Comparison of ENCODE assay signal across 16 mouse cellular contexts in genomic region chr9:103383576-103383975, GRCm38 (mm10).
"Had no signal": no experiment of that assay in that cellular context is flagged by ENCODE, and none has a peak within 500 bp of the region (broad histone marks: within the 10 kb centered on the region; RNA-seq: fewer than 3 reads in every experiment).

No protein-coding gene starts in this region.

- H3K9me3 ChIP-seq: liver, embryonic 15.5 days; midbrain, embryonic 10.5 days; neural tube, embryonic 13.5 days; neural tube, embryonic 15.5 days had no signal

- H3K4me3 ChIP-seq: liver, embryonic 15.5 days; midbrain, embryonic 10.5 days; myocyte; neural tube, embryonic 13.5 days; neural tube, embryonic 15.5 days had no signal

- ATAC-seq: liver, postnatal 0 days; midbrain, embryonic 16.5 days had no signal

- H3K36me3 ChIP-seq: liver, embryonic 15.5 days; midbrain, embryonic 10.5 days; neural tube, embryonic 13.5 days; neural tube, embryonic 15.5 days had no signal

- H3K4me2 ChIP-seq: liver, embryonic 15.5 days; lung, embryonic 14.5 days; neural tube, embryonic 13.5 days; neural tube, embryonic 15.5 days had no signal

- H3K27ac ChIP-seq: liver, embryonic 15.5 days; midbrain, embryonic 10.5 days; neural tube, embryonic 13.5 days; neural tube, embryonic 15.5 days had no signal

- H3K4me1 ChIP-seq: liver, embryonic 15.5 days had no signal

- DNase-seq: liver, postnatal 0 days; lung, embryonic 14.5 days; lung, postnatal 10 days; lung, postnatal 4 days; midbrain, embryonic 14.5 days; retina, postnatal 1 day; right cerebral cortex, adult 18-20 months; right cerebral cortex, postnatal 25 days; right cerebral cortex, postnatal 4 days; spleen, adult 18-20 months had no signal

- H3K9ac ChIP-seq: liver, embryonic 15.5 days; liver, postnatal 0 days; lung, embryonic 14.5 days; neural tube, embryonic 13.5 days; neural tube, embryonic 15.5 days had no signal

- H3K27me3 ChIP-seq: liver, embryonic 15.5 days; neural tube, embryonic 13.5 days; neural tube, embryonic 15.5 days had no signal
